Mouse (Mus musculus) A20 (cell line): Measurements from ENCODE around the gene Best2.

Experiments
- DNase-seq: peaks from one replicate; pipeline ENCODE4 v3.0.0-alpha.2; 2011; ENCODE audit warnings: low read depth, low spot score

Gene Best2

DNA sequence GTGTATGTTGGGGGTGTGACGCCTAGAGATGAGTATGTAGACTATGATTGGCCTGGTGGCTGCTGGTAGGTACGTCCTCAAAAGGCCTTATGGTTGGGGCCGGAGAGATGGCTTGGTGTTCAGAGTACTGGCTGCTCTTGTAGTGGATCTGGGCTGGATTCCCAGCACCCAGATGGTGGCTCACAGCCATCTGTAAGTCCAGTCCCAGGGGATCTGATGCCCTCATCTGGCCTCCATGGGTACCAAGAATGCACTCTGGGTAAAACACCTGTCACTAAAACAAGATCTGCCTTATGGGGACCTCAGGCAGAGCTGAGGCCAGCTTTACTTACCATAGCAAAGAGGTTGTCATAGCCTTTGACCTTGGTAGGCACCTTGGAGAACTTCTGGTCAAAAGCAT is 9.5 kb upstream of the Best2 start:
- DNase-seq: no peak

- no peak for DNase-seq
Observed at GRCm38 (mm10) chr8:85021514-85022055, 7.3 kb upstream of the Best2 start.

DNA sequence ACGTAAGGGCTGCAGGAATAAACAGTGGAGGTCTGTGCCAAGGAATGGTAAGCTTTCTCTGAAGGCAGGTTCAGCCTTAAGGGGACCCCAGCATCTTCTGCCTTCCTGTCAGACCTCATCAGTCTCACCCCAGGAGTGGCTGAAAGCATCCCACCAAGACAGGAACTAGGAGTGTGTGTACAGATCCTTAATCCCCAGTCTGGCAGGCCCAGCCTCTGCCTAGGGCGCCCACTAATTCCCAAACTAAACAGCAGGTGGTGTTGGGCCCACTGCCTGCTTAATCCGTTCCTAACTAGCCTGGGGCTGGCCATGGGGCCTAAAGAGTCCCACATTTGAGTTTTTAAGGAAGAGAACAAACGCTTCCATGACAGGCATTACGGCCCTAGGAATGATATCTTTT is 2.9 kb upstream of the Best2 start:
- DNase-seq: no peak

- DNase-seq: no peak
Observed at GRCm38 (mm10) chr8:85016724-85017123, 2.4 kb upstream of the Best2 start.

GRCm38 (mm10) chr8:85013230-85013840 is 996 bp downstream of the Best2 start:
- DNase-seq: peak; percentile 83

- no peak for DNase-seq
Observed at GRCm38 (mm10) chr8:85011242-85011641, 3.1 kb downstream of the Best2 start.

GRCm38 (mm10) chr8:85007686-85008085 is 6.6 kb downstream of the Best2 start:
- DNase-seq: no peak

DNA sequence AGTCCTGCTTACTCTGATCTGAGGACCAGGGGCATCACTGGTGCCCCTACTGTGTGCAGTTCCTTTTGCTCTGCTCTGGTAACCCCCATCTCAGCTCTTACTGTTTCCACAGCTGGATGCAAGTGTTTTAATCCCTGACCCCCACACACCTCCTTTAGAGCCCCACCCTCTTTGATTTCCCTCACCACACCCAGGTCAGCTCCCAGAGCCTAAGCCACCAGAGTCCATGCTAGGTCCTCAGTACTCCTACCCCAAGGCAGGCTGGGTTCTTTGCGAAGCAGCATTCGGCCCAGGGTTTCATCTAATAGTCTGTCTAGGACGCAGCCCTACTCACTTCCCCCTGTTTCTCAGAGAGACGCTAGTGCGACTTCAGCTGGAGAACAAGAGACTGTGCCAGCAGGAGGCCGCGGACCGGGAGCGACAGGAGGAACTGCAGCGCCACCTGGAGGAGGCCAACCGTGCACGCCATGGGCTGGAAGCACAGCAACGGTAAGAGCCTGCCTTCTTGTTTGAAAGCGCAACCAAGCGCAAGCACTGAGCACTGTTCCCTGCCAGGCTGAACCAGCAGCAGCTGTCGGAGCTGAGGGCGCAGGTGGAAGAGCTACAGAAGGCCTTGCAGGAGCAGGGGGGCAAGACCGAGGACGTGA is 16.6 kb downstream of the Best2 start:
- peak; percentile 94 for DNase-seq

DNA sequence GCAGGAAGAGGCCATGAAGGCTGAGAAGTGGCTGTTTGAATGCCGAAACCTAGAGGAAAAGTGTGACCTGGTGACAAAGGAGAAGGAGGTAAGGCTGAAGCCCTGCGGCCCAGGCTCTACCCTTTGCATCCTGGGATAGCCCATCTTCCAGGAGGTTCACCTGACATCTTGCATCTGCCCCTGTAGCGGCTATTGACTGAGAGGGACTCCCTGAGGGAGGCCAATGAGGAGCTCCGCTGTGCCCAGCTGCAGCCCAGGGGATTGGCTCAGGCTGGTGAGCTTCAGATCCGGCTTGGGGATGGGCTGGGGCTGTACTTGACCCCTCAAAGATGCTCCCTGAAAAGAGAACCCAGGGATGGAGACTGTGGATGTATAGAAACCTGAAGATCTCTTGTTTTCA is 17.4 kb downstream of the Best2 start:
- DNase-seq: no peak

- no peak for DNase-seq
Observed at GRCm38 (mm10) chr8:84995680-84996079, 18.7 kb downstream of the Best2 start.

DNA sequence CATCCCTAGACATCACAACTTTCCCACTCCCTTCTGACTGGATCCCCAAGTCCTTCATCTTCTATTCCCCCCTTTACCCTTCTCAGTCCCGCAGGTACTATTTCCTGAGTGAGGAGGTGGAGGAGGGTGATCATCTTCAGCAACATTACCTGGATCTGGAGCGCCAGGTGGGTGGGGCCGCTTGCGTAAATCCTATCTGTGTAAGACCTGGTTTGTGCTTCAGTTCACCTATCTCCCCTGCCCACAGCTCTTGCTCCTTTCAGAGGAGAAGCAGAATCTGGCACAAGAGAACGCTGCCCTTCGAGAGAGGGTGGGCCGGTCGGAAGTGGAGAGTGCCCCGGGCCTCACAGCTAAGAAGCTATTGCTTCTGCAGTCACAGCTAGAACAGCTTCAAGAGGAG is 20.0 kb downstream of the Best2 start:
- no peak for DNase-seq

DNA sequence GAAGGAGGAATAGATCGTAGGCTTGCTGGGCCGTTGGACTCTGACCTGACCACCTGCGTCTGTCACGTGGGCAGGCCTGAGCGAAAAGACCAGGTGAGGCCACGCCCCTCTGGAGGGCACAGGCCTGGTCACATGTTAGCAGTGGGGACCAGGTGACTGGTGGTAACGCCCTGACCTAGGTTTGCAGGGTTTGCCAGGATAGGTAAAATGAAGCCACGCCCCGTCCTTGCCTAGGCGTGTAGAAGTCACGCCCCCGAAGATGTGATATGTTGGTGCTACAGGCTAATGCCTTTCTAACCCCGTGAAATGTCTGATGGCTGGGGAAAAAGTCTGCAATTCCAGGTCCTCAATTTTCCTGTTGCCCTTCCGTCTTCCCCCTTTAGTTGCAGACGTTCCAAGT is 23.5 kb downstream of the Best2 start:
- no peak for DNase-seq

DNA sequence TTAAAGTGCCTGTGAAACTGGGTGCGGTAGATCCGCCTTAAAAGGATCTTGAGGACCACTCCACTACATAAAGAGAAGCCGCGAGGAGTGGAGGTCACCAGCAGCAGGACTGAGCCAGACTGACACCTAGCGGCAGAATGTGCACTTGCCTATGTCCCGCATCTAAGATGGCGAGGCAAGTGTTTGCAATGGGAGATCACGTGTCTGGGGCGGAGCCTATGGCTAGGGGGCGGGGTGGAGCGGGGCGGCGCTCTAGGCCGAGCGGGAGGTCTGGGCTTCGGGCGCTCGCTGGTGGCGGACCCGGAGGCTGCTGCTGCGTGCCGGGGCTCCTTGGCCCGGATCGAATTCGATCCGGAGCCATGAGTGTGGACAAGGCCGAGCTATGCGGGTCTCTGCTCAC is 24.0 kb downstream of the Best2 start, which contains the start of gene Hook2:
Gene Hook2 (plus strand): TSS at position 255 of the 400 bp plus-strand sequence.
- DNase-seq: peak; percentile 99

DNA sequence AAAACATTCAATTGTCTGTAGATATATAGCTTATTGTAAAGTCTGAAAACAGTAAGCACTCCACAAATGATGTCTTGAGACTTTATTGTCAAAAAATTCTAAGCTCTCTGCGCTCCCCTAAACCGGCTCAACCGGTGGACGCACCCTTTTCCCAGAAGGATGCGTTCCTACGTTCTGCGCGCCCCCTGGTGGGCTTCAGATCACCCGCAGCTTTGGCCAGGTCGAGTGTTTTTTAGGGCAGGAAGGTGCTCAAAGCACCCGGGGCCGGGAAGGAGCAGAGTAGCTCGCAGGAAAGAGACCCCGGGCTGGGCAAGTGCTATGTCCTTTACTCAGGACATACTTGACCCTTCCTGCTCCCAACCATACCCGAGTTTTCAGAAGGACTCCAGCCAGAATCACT is 24.5 kb downstream of the Best2 start:
- peak; percentile 93 for DNase-seq

- DNase-seq: peak; percentile 62
Observed at GRCm38 (mm10) chr8:84989311-84989731, 25.0 kb downstream of the Best2 start.

- DNase-seq: no peak
Observed at GRCm38 (mm10) chr8:84987903-84988302, 26.4 kb downstream of the Best2 start.

DNA sequence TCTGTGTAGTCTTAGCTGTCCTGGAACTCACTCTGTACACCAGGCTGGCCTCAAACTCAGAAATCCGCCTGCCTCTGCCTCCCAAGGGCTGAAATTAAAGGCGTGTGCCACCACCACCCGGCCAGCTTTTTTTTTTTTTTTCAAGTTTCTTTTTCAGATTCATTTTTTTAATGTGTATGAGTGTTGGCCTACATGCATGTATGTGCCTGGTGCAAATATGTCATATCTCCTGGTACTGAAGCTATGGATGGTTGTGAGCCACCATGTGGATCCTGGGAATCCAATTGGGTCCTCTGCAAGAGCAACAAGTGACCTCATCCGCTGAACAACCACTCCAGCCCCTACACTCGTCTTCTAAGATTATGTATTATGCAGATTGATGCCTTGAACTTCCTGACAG is 26.9 kb downstream of the Best2 start:
- no peak for DNase-seq

DNA sequence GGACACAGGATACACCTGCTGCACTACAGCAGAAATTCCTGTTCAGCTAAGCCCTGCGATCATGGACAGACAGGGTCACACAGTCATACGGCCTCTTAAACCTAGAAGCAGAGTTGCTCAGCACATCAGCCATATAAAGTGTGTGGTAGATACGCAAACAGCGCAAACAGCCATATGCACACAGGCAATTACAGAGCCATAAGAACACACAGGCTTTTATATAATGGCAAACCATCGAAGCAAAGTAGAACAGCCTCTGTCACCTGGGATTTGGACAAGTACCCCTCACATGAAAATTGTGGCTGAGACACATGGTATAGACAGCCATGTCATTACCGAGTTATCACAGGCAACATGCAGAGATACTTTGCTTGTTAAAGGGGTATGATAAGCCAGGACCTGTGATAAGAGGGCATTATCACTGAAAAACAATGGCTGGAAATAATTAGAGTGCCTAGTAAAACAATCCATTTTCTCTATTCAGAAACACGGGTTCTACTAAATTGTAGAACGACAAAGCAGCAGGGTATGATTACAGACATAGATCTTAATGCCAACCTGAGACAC is 27.9 kb downstream of the Best2 start:
- DNase-seq: no peak

GRCm38 (mm10) chr8:84985684-84986378 is 28.5 kb downstream of the Best2 start:
- peak; percentile 98 for DNase-seq

DNA sequence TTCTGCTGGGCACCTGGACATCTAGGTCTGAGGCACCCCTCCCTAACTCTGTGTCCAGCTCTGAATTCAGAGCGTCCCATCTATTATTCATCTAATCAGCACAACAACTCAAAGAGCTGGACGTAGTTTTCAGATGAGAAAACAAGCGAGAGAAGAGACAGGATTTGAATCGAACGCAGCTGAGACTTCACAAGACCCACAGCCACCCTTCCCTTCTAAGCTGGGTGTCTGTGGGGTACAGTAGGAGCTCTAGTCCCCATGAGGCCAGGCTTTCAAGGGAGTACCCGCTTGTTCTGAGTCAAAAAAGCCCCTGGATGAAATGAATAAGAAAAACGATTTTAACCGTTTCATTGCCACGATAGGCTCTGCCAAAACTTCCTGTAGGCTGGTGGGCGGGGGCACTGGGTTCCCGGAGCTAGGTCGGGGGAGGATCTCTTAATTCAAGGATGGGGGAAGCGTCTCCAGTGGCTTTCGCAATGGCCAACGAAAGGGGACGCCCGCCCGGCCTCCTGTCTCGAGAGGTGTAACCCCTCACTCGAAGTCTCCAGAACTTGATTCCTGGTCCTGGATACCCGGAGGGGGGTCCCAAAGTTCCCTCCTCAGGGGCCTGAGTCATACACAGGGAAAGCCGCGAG is 29.2 kb downstream of the Best2 start:
- peak; percentile 64 for DNase-seq

DNA sequence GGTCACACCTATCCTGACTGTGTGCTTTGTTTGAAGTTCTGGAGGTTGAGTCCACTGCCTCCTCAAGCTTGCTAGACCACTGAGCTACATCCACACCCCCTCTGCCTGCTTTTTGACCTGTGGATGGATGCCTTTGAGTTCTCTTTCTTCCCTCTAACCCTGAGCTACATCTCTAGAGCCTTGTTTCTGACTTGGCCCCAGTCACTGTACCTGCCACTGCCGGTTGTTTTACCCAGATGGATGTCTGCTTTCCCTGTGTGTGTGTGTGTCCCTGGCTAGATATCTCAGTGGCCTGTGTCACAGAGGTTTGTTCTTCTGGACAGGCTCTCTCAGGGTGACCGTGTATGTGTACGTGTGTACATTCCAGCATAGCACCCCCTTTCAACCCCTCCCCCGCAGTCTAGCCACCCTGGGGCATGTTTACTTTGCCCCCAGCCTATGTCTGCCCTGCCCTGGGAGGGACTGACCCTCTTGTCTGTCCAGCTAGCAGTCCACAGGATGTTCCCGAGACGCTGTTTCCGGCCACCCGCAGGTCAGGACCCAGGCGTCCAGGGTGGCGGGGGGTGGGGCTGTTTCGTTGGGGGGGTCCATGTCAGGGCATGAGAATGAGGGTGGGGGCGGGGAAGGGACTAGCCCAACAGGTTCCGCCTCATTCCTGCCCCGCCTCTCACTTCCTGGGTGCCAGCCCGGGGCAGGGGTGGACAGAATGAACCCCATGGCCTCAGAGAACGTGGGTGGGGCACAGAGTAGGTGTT is 29.9 kb downstream of the Best2 start:
- DNase-seq: peak; percentile 35
